Mouse (Mus musculus) heart, postnatal 4 days (tissue): ENCODE results near the gene Slc37a1. TPM values are rescaled to one million over a fixed set of nuclear protein-coding genes. Genes with fewer than 3 reads are reported as not detected.
"Not testable (repeated sequence)": the region's sequence is repeated elsewhere in the genome, so short reads cannot be mapped to it uniquely, and the experiment has no call there.

ENCODE experiments used
- DNase-seq: peaks from one replicate; pipeline ENCODE4 v3.0.0; 2021
- total RNA-seq, 2 experiments: library from RNA; stranded (reverse); gene quantifications; 2 replicates each; pipeline ENCODE4 v1.2.3; 2021

The Slc37a1 gene
- total RNA-seq, 2 experiments from 2014 or later: 10.8 to 11.6 TPM

- DNase-seq: no peak
Observed at GRCm38 (mm10) chr17:31353255-31353654, 66.7 kb downstream of the Slc37a1 start.

- DNase-seq: not testable (repeated sequence)
Observed at GRCm38 (mm10) chr17:31354684-31355083, 68.1 kb downstream of the Slc37a1 start.

GRCm38 (mm10) chr17:31355792-31356502 lies 69.4 kb downstream of the Slc37a1 start:
- DNase-seq: no peak

GRCm38 (mm10) chr17:31360582-31360981 lies 74.0 kb downstream of the Slc37a1 start:
- DNase-seq: peak; percentile 18

- DNase-seq: no peak
Observed at GRCm38 (mm10) chr17:31365586-31366166, 79.1 kb downstream of the Slc37a1 start.

GRCm38 (mm10) chr17:31370221-31370620 lies 83.6 kb downstream of the Slc37a1 start:
- DNase-seq: no peak

GRCm38 (mm10) chr17:31370931-31371330 lies 84.3 kb downstream of the Slc37a1 start:
- DNase-seq: no peak

GRCm38 (mm10) chr17:31377961-31378360 lies 91.4 kb downstream of the Slc37a1 start:
- DNase-seq: peak; percentile 75

GRCm38 (mm10) chr17:31378361-31378761 lies 91.8 kb downstream of the Slc37a1 start:
- DNase-seq: no peak

GRCm38 (mm10) chr17:31379086-31379485 lies 92.5 kb downstream of the Slc37a1 start:
- no peak for DNase-seq

- no peak for DNase-seq
Observed at GRCm38 (mm10) chr17:31379863-31380262, 93.3 kb downstream of the Slc37a1 start.

GRCm38 (mm10) chr17:31383320-31383719 lies 96.7 kb downstream of the Slc37a1 start:
- no peak for DNase-seq

- peak; percentile 73 for DNase-seq
Observed at GRCm38 (mm10) chr17:31384968-31385627, 98.5 kb downstream of the Slc37a1 start.

- DNase-seq: peak; percentile 76
Observed at GRCm38 (mm10) chr17:31385671-31386665, 99.4 kb downstream of the Slc37a1 start, which contains the start of gene Pde9a. Gene Pde9a, plus strand, starts transcription at chr17:31386210.

- no peak for DNase-seq
Observed at GRCm38 (mm10) chr17:31386766-31387275, 100.2 kb downstream of the Slc37a1 start.

- DNase-seq: no peak
Observed at GRCm38 (mm10) chr17:31389432-31390050, 102.9 kb downstream of the Slc37a1 start.

GRCm38 (mm10) chr17:31391462-31391861 lies 104.9 kb downstream of the Slc37a1 start:
- DNase-seq: no peak

- DNase-seq: no peak
Observed at GRCm38 (mm10) chr17:31392041-31392440, 105.4 kb downstream of the Slc37a1 start.

GRCm38 (mm10) chr17:31393811-31394210 lies 107.2 kb downstream of the Slc37a1 start:
- no peak for DNase-seq

- DNase-seq: no peak
Observed at GRCm38 (mm10) chr17:31400294-31400693, 113.7 kb downstream of the Slc37a1 start.
